Mouse (Mus musculus): ENCODE data around the gene Ccl1. TPM values are rescaled to one million over a fixed set of nuclear protein-coding genes. Genes with fewer than 3 reads are reported as not detected.

Gene Ccl1
- total RNA-seq (2021), result not detected

DNA sequence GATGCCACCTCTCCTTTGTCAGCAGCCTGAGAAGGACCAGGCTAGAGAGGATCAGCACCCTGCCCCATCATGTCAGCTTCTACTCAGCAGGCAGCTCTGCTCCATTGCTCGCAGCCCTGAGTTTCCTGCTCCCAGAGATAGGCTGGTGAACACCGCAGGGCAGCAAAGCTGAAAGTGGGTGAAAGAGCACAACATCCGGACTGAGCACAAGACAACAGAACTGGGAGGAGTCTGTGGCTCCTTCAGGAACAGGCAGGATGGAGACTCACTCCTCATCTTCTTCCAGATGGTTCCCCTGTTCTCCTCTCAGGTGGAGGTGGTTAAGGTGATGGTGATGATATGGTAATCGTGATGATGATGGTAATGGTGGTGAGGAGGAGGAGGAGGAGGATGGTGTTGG is at the start of gene Ccl1:
TSS of gene Ccl1 (minus strand) at position 101 of the 400 bp plus-strand sequence.
- no peak for DNase-seq

DNA sequence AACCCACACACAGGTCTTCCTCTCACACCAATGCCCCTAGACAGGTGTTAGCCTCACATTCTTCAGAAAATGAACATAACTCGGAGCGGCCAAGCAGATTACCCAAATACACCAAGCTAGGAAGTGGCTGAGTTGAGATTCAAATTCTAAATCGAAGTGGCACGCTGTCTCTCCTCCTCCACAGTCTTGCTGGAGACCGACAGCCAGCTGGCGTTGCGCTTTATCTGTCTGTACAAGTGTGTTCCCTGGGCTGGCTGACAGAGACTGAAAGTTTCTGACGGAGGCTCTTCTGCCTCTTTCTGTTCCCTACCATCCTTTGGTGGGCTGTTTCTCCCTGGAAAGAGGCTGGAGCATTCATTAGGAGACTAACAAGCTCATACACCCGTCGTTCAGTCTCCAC is 45.5 kb upstream of the Ccl1 start:
- DNase-seq, result no peak

DNA sequence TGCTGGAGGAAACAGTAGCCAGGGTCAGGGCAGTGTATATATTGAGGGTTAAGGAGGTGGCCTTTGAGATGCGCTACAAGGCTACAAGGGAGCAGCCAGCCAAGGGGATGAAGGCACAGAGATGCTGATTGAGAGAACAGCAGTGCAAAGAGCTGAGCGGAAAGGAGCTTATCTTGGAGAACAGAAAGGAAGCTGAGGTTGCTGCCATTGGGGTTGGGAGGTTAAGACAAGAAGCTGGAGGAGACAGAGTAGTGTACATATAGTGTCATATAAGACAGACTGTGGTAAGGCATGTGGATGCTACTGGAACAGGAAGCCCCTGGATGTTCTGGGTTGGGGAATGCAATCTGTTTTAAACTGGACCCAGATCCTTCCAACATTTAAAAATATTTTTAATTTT is 35.4 kb upstream of the Ccl1 start:
- DNase-seq, result no peak

DNA sequence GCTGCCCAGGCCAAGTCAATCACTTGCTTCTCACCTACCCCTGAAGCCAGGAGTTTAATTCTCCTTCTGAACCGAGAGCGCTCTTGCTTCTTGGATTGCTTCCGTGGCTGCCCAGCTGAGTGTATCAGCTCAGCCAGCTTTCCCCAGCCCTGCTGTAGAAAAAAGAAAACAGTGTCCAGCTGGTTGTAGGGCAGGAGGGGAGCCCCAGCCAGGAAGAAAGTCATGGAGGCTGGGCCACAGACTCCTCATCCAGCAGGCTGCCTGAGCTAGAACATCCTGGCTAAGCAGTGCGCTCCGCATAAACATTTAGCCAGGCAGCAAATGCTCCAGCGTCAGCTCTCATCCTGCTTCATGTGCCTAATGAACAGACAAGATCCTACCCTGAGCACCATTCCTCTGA is 34.9 kb upstream of the Ccl1 start:
- no peak for DNase-seq

DNA sequence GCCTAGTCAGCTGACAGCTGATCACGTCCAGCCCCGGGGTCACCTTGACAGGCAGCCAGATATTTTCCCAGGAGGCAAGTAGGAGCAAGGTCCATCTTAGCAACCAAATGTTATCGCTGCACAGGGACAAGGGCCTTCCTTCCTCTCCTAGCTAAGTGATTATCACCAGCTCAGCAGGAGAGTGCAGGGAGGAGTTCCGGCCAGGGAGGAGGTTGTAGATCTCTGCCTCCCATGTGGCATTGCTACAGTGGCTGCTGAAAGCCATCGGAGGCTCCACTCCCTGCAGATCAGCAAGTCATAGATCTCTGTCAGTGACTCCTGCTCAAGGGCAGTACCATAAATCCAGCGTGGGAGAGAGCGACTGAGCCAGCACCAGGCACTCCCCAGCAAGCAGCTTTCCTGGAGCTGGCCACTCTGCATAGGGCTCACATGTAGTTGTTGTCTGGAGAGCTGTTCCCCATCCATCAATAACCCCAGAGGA is 34.5 kb upstream of the Ccl1 start:
- peak; percentile 29 for DNase-seq

DNA sequence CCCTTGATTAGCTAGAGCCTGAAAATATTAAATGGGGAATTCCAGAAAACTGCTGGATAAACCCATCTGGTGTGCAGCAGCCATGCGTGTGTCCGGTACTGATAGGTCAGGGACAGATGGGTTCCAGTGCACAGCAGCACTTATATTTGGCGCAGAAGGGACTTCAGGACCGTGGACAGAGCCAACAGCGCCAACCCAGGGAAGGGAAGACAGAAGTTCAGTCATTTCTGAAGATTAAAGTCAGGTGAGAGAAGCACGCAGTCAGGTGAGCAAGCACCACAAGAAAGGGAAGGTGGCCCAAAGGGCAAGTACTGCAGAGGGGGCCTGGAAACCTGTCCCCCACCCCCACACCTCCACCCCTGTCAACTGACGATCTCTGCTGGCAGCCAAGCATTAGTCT is 7.7 kb upstream of the Ccl1 start:
- DNase-seq, result peak; percentile 35

DNA sequence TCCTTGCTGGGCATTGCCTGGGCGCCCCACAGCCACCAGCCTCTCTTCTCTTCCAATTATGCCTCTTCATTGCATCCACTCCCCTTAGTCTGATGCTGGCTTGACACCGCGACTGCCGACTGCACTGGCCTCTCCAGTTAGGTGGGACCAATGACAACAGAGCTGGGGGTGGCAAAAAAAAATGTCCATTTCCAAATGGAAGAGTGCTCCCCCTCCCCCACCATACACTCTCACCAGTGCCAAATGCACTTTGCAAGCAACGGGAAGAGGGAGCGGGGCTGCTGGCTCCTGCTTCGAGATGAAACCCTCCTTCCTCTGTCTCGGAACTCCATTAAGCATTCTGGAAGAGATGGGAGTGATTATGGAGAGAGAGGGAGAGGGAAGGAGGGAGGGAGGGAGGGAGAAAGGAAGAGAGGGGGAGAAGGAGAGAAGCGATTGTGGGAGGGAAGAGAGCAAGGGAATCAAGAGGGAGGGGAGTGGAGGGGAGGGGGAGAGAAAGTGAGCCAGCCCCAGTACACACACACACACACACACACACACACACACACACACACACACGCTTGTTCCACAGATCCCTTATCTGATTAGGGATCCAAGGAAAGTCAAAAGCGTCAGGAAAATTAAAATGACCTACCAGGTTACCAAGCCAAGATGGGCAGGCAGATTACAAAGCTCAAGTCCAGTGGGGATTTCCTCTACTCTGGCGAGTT is 5.0 kb upstream of the Ccl1 start:
- no peak for DNase-seq

DNA sequence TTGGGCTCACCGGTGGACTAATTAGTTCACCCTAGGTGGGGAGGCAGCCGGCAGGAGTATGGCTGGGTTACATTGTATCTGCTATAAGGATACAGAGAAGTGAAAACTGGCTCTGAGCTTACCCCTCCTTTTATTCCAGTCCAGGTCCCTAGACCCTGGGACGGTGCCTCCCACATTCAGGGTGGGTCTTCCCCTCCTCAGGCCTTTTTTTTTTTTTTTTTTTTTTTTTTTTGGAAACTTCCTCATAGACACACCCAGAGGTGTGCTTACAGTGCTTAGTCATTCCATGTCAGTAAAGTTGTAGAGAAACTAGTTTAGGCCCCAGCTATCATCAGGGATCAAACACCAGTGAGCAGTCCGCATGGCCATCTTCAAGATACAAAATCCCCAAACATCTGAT is 7.6 kb downstream of the Ccl1 start:
- DNase-seq, result no peak

DNA sequence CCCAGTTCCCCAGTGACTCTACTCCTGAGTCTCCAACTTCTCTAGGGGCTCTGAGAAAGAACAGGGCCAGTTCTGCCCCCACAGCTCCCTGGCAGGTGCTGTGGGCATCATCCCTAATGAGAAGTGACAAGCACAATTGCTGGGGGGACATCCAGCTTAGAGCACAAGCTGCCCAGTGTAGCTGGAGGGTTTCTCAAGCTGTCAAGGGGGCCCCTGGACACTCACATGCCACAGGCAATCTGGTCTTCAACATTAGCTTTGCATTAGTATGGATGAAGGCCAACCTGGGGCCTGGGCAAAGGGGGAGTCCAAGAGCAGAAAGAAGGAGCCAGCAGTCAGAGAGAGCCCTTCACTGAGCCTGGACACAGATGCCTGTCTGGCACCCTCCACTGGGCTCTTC is 14.6 kb downstream of the Ccl1 start:
- no peak for DNase-seq

DNA sequence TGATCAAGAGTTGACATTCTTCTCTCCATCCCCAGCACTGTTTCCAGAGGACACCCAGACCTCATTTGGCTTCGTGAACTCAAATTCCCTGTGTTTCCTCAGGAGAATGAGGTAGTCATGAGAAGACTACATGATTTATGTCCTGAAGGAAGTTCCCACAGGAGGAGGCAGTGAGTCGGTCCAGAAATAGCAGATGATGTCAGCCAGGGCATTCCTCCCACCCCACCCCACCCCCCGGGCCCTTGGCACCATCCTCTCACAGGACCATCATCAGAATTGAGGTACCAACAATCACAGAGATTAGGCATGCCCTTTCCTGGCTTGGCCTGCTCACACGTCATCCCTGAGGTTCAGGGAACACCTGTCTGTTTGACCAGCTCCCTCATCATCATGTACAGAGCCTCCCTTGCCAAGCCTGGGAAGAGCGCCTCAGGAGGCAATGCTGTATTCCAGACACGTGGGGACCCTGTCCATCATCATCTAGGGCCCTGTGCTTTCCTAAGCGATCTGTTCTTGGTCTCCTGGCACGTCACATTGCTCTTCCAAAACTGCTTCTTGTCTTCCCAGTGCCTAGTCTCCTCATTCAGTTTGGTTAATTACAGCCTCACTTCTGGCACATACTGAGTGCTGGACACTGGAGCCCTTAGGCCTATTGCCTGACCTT is 31.2 kb downstream of the Ccl1 start:
- DNase-seq, result no peak

DNA sequence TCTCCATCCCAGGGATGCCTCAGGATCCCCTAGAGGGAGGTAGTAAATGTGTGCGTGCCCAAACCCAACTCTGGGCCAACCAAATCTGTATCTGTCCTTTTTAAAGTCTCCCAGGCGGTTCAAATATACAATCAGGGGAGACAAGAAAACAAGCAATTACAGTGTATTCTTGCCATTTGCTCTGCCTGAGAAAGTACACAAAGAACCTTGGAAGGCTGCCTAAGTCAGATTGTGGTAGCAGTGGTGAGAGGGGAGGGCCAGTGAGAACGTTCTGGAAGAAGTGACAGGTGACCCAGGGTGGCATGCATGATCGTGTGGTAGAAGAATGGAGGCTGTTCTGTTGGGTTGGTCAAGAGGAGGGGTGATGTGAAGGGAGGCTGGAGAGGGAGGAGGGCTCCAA is 46.4 kb downstream of the Ccl1 start:
- DNase-seq, result no peak

DNA sequence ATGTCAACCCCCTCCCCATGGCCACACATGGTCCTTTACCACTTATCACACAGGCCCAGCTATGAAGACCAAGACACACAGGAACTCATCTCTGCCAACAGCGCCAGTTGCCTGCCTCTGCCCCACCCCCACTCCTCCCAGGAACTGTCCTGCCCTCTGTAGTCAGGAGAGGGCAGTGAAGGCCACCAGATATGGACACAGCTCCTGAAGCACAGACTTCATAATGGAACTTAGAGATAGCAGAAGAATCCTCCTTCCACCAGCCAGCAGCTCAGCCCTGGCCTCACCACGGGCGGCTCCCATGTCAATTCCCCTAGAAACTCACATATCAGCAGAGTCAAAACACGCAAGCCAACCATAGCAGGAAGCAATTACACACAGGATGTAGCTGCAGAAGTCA is 49.9 kb downstream of the Ccl1 start:
- DNase-seq, result peak; percentile 61

DNA sequence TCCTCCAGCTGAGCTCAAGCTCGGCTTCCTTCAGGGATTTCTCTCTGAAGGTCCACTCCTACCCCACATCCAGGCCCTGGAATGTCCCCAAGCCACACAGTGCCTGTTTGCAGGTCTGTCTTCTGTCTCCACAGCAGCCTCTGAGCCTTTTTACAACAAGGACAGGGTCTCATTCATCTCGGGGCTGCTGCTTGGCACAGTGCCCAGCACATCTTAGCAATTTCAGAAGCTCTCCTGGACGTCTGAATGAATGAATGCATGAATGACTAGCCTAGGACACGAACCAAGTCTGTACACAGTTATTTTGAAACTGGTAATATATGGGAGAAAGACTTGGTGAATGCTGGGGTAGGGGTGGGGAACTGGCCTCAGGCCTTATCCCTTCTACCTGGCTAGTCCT is 52.1 kb downstream of the Ccl1 start:
- no peak for DNase-seq

DNA sequence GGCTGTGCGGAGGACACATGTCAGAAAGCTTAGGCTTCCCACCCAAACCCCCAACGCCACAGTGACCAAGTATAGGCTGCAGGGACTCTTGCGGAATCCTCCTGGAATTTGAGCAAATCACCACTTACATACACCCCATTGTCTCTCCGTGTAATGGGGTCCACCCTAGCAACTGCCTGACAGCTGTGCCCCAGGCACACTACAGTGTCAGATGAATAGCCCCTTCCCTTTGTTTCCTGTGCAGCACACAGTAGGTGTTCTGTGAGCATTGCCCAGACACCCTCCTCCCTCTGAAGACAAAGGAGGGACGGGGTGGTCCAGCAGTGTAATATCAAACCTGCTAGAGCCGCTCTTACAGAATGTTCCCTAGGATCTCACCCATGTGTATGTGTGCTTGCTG is 54.2 kb downstream of the Ccl1 start:
- no peak for DNase-seq

DNA sequence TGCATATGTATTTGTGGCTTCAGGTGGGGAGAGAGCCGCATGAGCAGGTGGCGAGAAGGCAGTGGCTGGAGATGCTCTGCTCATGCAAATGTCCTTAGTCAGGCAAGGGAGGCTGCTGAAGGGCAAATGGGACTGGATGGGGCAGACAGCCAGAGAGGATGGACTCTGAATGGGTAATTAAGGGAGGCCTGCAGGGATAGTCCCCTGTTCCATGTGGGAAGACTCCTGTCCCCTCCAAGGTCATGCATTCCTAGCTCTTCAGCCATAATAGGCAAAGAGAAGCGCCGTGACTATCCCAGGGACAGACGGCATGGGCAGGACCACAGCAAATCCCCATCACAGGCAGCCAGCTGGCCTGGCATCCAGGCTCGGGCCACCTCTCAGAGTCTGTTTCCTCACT is 55.5 kb downstream of the Ccl1 start:
- DNase-seq, result no peak

DNA sequence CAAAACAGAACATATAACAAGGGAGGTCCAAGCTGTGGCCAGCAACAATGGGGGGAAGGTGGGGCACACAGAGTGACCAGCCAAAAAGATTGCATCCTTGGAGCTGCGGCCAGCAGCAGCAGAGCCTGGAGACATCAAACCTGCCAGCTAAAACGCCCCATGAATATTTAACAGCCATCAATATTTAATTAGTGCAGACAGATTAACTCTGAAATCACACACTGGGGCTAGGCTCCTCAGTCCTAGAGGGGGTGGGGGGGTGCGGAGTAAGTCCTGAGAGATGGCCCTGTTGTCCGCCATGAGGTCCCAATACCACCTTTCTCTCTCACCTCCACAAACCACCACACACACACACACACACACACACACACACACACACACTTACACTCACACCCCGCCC is 68.1 kb downstream of the Ccl1 start:
- DNase-seq, result no peak

DNA sequence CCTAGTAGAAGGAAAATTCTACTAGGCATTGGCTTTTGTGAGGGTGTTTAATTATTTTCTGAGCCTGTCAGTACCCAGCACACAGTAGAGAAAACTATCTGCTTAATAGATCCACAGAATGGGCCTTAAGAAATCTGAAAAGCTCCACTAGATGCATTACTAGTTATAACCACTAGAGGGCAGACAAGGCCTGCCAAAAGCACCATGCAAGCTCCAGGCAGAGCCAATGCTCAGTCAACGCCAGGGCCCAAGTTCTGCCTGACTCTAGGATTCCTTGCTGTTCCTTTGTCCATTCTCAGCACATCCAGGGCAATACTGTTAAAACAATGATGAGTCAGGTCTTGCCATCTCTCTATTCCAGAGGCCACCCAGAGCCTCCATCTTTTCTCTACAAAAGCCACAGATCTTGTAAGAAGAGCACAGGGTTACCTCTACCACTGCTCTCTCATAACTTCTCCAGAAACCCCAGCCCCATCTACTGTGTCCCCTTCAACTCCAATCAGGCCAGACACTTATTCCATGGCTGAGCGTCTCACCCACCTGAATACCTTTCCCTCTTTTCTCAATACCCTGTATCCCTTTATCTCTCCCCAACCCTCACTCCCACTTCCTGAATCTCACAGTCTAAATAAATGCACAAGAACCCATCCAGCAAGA is 69.8 kb downstream of the Ccl1 start:
- DNase-seq, result peak; percentile 30

DNA sequence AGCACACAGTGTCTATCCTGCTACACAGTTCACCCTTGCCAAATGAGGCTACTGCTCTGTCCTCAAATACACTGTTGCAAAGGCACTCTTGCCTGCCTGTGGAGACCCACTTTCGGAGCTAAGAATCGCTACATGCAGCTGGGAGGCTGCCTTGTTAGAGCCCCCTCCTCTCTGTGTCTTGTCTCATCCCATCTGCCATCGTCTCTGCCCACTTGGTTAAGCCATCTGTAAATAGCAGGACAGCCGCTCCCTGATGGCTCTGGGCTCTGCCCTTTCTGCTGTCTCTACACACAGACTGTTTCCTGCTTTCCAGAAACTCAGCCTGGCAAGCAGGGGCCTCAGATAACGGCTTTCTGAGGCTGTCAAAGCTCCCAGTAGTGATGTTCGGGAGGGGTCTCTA is 71.5 kb downstream of the Ccl1 start:
- DNase-seq, result no peak

DNA sequence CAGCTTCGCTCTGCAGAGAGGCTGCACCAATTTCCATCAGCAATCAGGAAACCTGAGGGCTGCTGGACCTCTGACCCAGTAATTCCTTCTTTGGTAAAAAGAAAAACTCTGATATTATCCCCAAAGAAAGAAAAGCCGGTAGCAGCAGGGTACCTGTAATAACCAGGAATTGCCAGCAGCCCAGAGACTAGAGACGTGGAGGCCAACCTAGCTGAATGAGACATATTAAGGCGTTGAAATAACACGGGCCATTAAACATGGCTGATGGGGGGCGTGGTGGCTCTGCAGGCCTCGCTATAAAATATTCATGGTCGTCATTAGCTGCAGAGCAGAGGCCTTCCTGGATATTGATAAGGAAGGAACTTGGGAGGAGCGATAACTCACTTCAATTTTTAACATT is 78.5 kb downstream of the Ccl1 start:
- DNase-seq, result no peak

DNA sequence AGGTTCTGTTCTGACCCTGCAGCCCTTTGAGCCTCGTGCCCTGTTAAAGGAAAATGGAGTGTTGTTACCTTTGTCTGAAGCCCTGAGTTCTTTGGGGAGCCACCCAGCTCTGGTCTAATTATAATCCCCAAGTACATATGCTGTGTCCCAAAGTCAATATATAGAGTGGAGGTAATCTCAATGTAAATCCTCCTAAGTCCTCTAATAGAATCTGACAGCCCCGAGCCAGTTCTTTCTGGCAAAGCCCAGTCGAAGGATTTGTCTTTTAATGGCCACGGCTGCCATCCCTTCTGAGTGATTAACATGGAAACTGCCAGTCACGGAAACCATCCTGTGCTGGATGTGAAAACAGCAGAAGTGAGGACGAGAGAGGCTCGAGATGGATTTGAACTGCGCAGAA is 79.6 kb downstream of the Ccl1 start:
- no peak for DNase-seq

DNA sequence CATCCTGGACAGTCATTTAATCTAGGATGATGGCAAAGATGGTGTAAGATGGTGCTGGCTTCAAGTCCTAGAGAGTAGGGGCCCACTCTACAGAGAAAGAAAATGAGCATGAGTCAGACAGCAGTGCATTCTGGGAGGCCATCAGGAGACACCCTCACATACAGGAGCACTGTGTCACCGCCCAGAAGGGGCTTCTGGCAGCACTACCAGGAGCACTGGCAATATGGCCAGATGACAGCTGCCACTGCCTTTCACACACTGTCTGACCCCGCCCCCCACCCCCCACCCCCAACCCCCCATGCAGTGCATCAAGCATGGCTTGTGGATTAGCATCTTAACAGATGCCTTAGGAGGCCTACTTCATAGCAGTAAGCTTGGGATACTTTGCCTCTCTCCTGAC is 89.0 kb downstream of the Ccl1 start:
- no peak for DNase-seq

DNA sequence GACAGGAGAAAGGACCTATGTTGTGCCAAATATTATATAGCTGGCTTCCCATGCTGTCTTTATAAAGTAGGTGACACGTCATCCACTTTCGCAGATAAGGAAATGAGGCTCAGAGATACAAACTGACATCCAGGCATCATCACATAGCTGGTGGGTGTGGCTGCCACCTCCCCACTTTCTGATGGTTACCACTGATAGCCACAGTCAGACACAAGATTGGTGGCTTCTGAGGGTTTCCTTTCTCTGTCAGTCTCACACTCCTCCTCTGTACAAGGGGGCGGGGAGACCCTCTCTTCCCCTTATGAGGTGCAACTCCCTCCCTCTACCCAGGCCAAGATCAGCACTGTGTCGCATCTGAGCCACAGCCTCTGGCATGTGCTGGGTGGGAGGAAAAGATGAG is 91.1 kb downstream of the Ccl1 start:
- no peak for DNase-seq

DNA sequence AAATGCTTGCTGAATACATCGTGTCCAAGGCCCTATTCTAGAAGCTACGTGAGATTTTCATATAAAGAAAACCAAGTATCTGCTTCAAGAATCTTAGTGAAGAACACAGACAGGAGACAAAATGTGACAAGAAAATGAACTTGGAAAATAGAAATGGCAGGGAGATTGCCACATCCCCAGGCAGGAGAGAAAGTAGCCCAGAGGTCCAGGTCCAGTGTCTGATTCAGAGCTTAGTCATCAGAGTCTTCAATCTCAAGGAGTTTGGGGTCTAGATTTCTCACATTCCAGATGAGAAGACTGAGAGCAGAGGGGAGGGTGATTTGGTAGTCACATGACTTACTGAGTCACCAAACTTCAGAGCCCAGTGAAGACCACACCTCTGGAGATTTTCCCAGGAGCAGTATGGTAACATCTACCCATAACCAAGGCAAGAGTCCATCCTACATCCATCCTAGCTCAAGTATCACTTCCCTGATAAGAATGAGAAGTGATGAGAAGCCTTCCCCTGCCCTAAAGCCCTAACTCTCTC is 98.5 kb downstream of the Ccl1 start:
- DNase-seq, result no peak

DNA sequence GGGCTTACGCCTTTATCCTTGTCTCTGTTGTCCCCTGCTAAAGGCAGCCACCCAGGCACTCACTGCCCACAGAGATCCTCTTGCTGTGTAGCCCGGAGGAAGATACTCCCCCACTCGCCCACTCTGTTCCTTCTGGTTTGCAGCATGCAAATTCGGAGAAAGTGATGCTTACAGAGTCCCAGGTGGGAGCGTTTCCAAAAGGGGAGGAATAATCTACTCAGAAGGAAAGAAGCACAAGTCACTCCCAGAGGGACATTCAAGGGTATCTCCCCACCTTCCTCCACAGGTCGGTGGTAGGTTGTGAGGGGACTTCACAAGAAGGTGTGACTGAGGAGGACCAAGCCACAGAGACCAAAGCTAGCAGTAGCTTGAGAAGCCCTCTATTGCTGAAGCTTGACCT is 100.3 kb downstream of the Ccl1 start:
- DNase-seq, result no peak

Data from heart, postnatal 4 days (tissue).